Mouse (Mus musculus) midbrain, embryonic 16.5 days (tissue): Measurements from ENCODE around the gene Ccnd1. TPM values are rescaled to one million over a fixed set of nuclear protein-coding genes. Genes with fewer than 3 reads are reported as not detected.
"Not testable (repeated sequence)": the region's sequence is repeated elsewhere in the genome, so short reads cannot be mapped to it uniquely, and the experiment has no call there.

Experiments
- ATAC-seq: fragments of 200-750 bp; cut with Nextera tagmentation; 2 replicates; pipeline ENCODE4 v1.8.0; 2017; ENCODE audit warnings: moderate TSS enrichment
- H3K27ac ChIP-seq: fragments of 300-500 bp; sonication (generic); 2 replicates; pipeline ENCODE4 v1.5.1; 2014; ENCODE audit warnings: mild to moderate bottlenecking, low read length, mixed read lengths
- H3K27me3 ChIP-seq: fragments of 300-500 bp; sonication (generic); 2 replicates; pipeline ENCODE4 v1.6.1; 2014; ENCODE audit warnings: low read depth, low read length, mixed read lengths; ENCODE audit not compliant: control insufficient read depth, insufficient read depth
- H3K36me3 ChIP-seq: fragments of 300-500 bp; sonication (generic); 2 replicates; pipeline ENCODE4 v1.6.1; 2014; ENCODE audit warnings: mild to moderate bottlenecking, low read length, moderate library complexity, mixed read lengths; ENCODE audit not compliant: control insufficient read depth, insufficient read depth
- H3K4me1 ChIP-seq: fragments of 300-500 bp; sonication (generic); 2 replicates; pipeline ENCODE4 v1.6.1; 2014; ENCODE audit warnings: mild to moderate bottlenecking, low read length, mixed read lengths; ENCODE audit not compliant: control insufficient read depth, insufficient read depth
- H3K4me2 ChIP-seq: fragments of 300-500 bp; sonication (generic); 2 replicates; pipeline ENCODE4 v1.6.1; 2014; ENCODE audit warnings: mild to moderate bottlenecking, low read length, mixed read lengths
- H3K4me3 ChIP-seq: fragments of 300-500 bp; sonication (generic); 2 replicates; pipeline ENCODE4 v1.5.1; 2014; ENCODE audit warnings: low read depth, mild to moderate bottlenecking, low read length, moderate library complexity, mixed read lengths
- H3K9ac ChIP-seq: fragments of 300-500 bp; sonication (generic); 2 replicates; pipeline ENCODE4 v1.6.1; 2014; ENCODE audit warnings: low read depth, low read length, mixed read lengths
- H3K9me3 ChIP-seq: fragments of 300-500 bp; sonication (generic); replicated peaks from 2 replicates; pipeline ENCODE4 v1.6.1; 2014; ENCODE audit warnings: mild to moderate bottlenecking, low read length, mixed read lengths; ENCODE audit not compliant: control insufficient read depth, poor library complexity, severe bottlenecking
- WGBS: fragments of 180-500 bp; shearing (Covaris S2); extraction: QIAGEN DNeasy Blood & Tissue Kit; methylation state at CpG from one replicate; pipeline ENCODE4 v1.1.7; 2014; 5-methylcytosine and 5-hydroxymethylcytosine counted together
- polyA plus RNA-seq: library from polyadenylated mRNA; unstranded; fragments of >200 nt; fragmentation: Nextera tagmentation; extraction: Ambion mirVana; gene quantifications from 2 replicates; pipeline ENCODE4 v1.2.1, GENCODE M21; 2015

The Ccnd1 gene
- polyA plus RNA-seq, 1 experiment from 2014 or later = 21.5 TPM

DNA sequence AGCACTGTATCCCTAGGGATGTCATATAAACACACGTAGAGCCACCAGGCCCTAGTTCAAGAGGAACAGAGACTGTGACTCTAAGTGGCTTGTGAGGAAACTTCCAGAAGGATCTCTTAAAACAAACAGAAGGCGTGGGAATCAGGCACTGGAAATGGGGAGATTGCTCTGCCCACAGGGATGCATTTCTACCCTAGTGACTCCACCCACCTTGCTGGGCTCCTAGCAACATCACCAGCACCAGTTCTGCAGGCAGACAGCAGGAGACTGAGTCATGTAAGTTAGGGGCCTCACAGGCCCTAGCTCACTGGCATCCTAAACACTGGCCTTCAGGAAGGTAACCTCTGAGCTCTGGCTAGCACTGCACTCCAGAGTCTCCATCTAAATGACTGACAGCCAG is 47.9 kb downstream of the Ccnd1 start:
- Histone ChIP-seq H3K4me2 (no peak overlapping the region), H3K9me3 (no peaks in the 10 kb centered on the region), H3K27ac (no peak overlapping the region), H3K36me3 (no peaks in the 10 kb centered on the region), H3K27me3 (peaks cover 5% of the 10 kb centered on the region), H3K9ac (no peak overlapping the region), H3K4me3 (no peak overlapping the region), H3K4me1 (peaks cover 19% of the 10 kb centered on the region)
- ATAC-seq = no peak
- 86% methylated on average over 2 of the region's 2 CpGs for WGBS

GRCm38 (mm10) chr7:144890661-144891060 is 49.1 kb downstream of the Ccnd1 start:
- not testable (repeated sequence) for H3K4me2 ChIP-seq, H3K27me3 ChIP-seq, H3K9ac ChIP-seq, H3K4me1 ChIP-seq, H3K9me3 ChIP-seq, ATAC-seq, H3K4me3 ChIP-seq, H3K36me3 ChIP-seq, H3K27ac ChIP-seq
- WGBS = 100% methylated on average over 1 of the region's 1 CpGs

- Histone ChIP-seq H3K9me3 (no peaks in the 10 kb centered on the region), H3K27ac (no peak overlapping the region), H3K4me1 (no peaks in the 10 kb centered on the region), H3K9ac (no peak overlapping the region), H3K27me3 (no peaks in the 10 kb centered on the region; the same call in none of the 2 replicates), H3K4me2 (no peak overlapping the region), H3K4me3 (no peak overlapping the region), H3K36me3 (no peaks in the 10 kb centered on the region)
- 5% methylated on average over 18 of the region's 18 CpGs for WGBS
- no peak for ATAC-seq
Measured at GRCm38 (mm10) chr7:144888564-144889299, 51.0 kb downstream of the Ccnd1 start.

- no peak for ATAC-seq
- 86% methylated on average over 2 of the region's 2 CpGs for WGBS
Measured at GRCm38 (mm10) chr7:144887672-144888071, 52.1 kb downstream of the Ccnd1 start.

DNA sequence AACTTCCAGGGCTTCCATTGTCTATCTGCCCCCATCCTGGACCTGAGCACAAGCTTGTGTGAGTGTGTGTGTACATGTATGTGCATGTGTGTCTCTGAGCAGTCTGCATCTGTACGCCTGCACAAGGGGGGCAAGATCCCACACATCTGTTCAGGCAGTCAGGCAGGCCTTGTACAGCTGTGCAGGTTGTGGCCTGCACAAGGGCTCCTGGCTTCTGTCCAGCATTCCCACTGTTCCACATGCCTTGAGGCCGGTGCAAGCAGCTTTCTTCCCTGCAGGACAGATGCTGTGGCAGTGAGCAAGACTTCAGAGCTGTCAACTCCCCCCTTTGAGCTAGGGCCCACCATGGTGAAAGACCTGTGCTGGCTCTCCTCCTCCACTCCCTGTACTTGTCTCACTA is 56.6 kb downstream of the Ccnd1 start:
- H3K4me1 ChIP-seq = no peaks in the 10 kb centered on the region
- H3K27me3 ChIP-seq = no peaks in the 10 kb centered on the region
- WGBS = 29% methylated on average over 2 of the region's 2 CpGs
- no peaks in the 10 kb centered on the region for H3K9me3 ChIP-seq
- no peaks in the 10 kb centered on the region for H3K36me3 ChIP-seq
- no peak overlapping the region for H3K4me3 ChIP-seq
- H3K9ac ChIP-seq = no peak overlapping the region
- no peak overlapping the region for H3K4me2 ChIP-seq
- H3K27ac ChIP-seq = no peak overlapping the region
- no peak for ATAC-seq

More at GRCm38 (mm10) chr7:144887672-144888071, 52.1 kb downstream of the Ccnd1 start:
- no peak overlapping the region for H3K4me3 ChIP-seq
- H3K9ac ChIP-seq = no peak overlapping the region
- H3K27me3 ChIP-seq = no peaks in the 10 kb centered on the region; the same call in none of the 2 replicates
- H3K36me3 ChIP-seq = no peaks in the 10 kb centered on the region
- H3K4me1 ChIP-seq = no peaks in the 10 kb centered on the region
- no peaks in the 10 kb centered on the region for H3K9me3 ChIP-seq
- H3K4me2 ChIP-seq = no peak overlapping the region
- H3K27ac ChIP-seq = no peak overlapping the region

Other genes with a start within 250 kb of the Ccnd1 start
- gene Ano1, start 188.0 kb downstream of the Ccnd1 start, polyA plus RNA-seq = 9.8 and 11.2 TPM in 2 replicates
- 1.4 and 2.0 TPM in 2 replicates for gene Fgf3, start 101.8 kb downstream of the Ccnd1 start, polyA plus RNA-seq
- not detected in 2 replicates for gene Fgf4, start 92.6 kb downstream of the Ccnd1 start, polyA plus RNA-seq
- 19.0 and 35.9 TPM in 2 replicates for gene Fgf15, start 43.4 kb downstream of the Ccnd1 start, polyA plus RNA-seq
- 31.1 and 36.0 TPM in 2 replicates for gene LTO1, start 24.8 kb downstream of the Ccnd1 start, polyA plus RNA-seq